Mouse (Mus musculus) myocyte (in vitro differentiated cells): Measurements from ENCODE around the gene Sox11.

ENCODE experiments used
- E2F4 ChIP-seq: IDR thresholded peaks from one replicate; pipeline ENCODE4 v1.6.1; 2011; ENCODE audit warnings: mild to moderate bottlenecking, control low read depth, moderate library complexity; ENCODE audit not compliant: insufficient read depth
- MYOG ChIP-seq, 3 experiments: IDR thresholded peaks; one replicate each; pipeline ENCODE4 v1.6.1; 2011; ENCODE audit warnings: control low read depth in 2 of 3, low read depth in 2 of 3, mild to moderate bottlenecking in 2 of 3; ENCODE audit not compliant: insufficient read length in 2 of 3, control insufficient read depth in 1 of 3, insufficient read depth in 1 of 3
- POLR2A ChIP-seq: IDR thresholded peaks from one replicate; pipeline ENCODE4 v1.6.1; 2011; ENCODE audit warnings: low read depth, mild to moderate bottlenecking, control low read depth, moderate library complexity; ENCODE audit not compliant: insufficient read length
- POLR2AphosphoS2 ChIP-seq: IDR thresholded peaks from one replicate; pipeline ENCODE4 v1.6.1; 2011; ENCODE audit warnings: low read depth, control low read depth; ENCODE audit not compliant: insufficient read length
- USF1 ChIP-seq: IDR thresholded peaks from one replicate; pipeline ENCODE4 v1.6.1; 2011; ENCODE audit warnings: low read depth, mild to moderate bottlenecking, control low read depth, moderate library complexity

GRCm38 (mm10) chr12:27311854-27312466, 30.4 kb downstream of the Sox11 start:
- TF ChIP-seq POLR2A (no peak), USF1 (no peak), POLR2AphosphoS2 (no peak), E2F4 (no peak), MYOG (IDR thresholded peaks at IDR 0.05; ENCODE audit: control insufficient read depth in 1 of 3, insufficient read depth in 1 of 3, insufficient read length in 2 of 3, low read depth in 2 of 3) (no peak)
